Mouse (Mus musculus) forebrain, postnatal 0 days (tissue): ENCODE data around the gene Maob. TPM values are rescaled to one million over a fixed set of nuclear protein-coding genes. Genes with fewer than 3 reads are reported as not detected.

Source experiments
- ATAC-seq: fragments of 200-750 bp; cut with Nextera tagmentation; 2 replicates; pipeline ENCODE4 v1.8.0; 2017; ENCODE audit warnings: mild to moderate bottlenecking, moderate library complexity
- DNase-seq: peaks from one replicate; pipeline ENCODE4 v3.0.0-alpha.2; 2015
- H3K27ac ChIP-seq: fragments of 300-500 bp; sonication (generic); 2 replicates; pipeline ENCODE4 v1.5.1; 2014; ENCODE audit warnings: low read depth, mild to moderate bottlenecking, antibody characterized with exemption, low read length, moderate library complexity, mixed read lengths
- H3K27me3 ChIP-seq: fragments of 300-500 bp; sonication (generic); 2 replicates; pipeline ENCODE4 v1.6.1; 2014; ENCODE audit warnings: mild to moderate bottlenecking, low read length, mixed read lengths; ENCODE audit not compliant: insufficient read depth
- H3K36me3 ChIP-seq: fragments of 300-500 bp; sonication (generic); 2 replicates; pipeline ENCODE4 v1.6.1; 2014; ENCODE audit warnings: mild to moderate bottlenecking, moderate library complexity; ENCODE audit not compliant: insufficient read depth
- H3K4me1 ChIP-seq: fragments of 300-500 bp; sonication (generic); 2 replicates; pipeline ENCODE4 v1.6.1; 2014; ENCODE audit warnings: antibody characterized with exemption; ENCODE audit not compliant: insufficient read depth
- H3K4me2 ChIP-seq: fragments of 300-500 bp; sonication (generic); 2 replicates; pipeline ENCODE4 v1.6.1; 2014; ENCODE audit warnings: low read depth, mild to moderate bottlenecking, moderate library complexity
- H3K4me3 ChIP-seq: fragments of 300-500 bp; sonication (generic); 2 replicates; pipeline ENCODE4 v1.5.1; 2014; ENCODE audit warnings: low read depth, low read length, mixed read lengths
- H3K9ac ChIP-seq: fragments of 300-500 bp; sonication (generic); 2 replicates; pipeline ENCODE4 v1.6.1; 2014; ENCODE audit warnings: mild to moderate bottlenecking
- H3K9me3 ChIP-seq: fragments of 300-500 bp; sonication (generic); 2 replicates; pipeline ENCODE4 v1.6.1; 2016; ENCODE audit warnings: low read length
- CTCF ChIP-seq: sonication (generic); IDR thresholded peaks from 2 replicates; pipeline ENCODE4 v1.5.1; 2016; ENCODE audit warnings: antibody characterized with exemption, control low read depth, low read depth
- WGBS: fragments of 180-500 bp; shearing (Covaris S2); extraction: QIAGEN DNeasy Blood & Tissue Kit; methylation state at CpG from one replicate; pipeline ENCODE4 v1.1.7; 2014; 5-methylcytosine and 5-hydroxymethylcytosine counted together
- polyA plus RNA-seq: library from polyadenylated mRNA; unstranded; fragments of >200 nt; fragmentation: Nextera tagmentation; extraction: Ambion mirVana; gene quantifications from 2 replicates; pipeline ENCODE4 v1.2.1, GENCODE M21; 2015
- total RNA-seq: library from RNA; depleted of rRNA; stranded (reverse); fragments of >200 nt; gene quantifications from 2 replicates; pipeline ENCODE4 v1.2.3, GENCODE M21; 2014; rRNA removed

Maob gene
- total RNA-seq, result 2.4 and 2.5 TPM in 2 replicates
- 5.1 and 6.0 TPM in 2 replicates for polyA plus RNA-seq

GRCm38 (mm10) chrX:16817261-16817769 lies at the start of gene Maob:
Gene Maob, minus strand, starts transcription at chrX:16817366.
- DNase-seq, result peak; percentile 2
- H3K27ac ChIP-seq, result no peak within 1 kb of the TSS
- peak within 1 kb of the TSS; percentile 26 for H3K4me3 ChIP-seq
- no peaks in the 10 kb centered on the region for H3K4me1 ChIP-seq
- no peaks in the 10 kb centered on the region for H3K36me3 ChIP-seq
- peak within 1 kb of the TSS; percentile 18; the same call in 1 of the 2 replicates for H3K9ac ChIP-seq
- TF ChIP-seq CTCF, result no peak
- peak within 1 kb of the TSS; percentile 48 for H3K4me2 ChIP-seq
- ATAC-seq, result peak; percentile 29; the same call in 1 of the 2 replicates
- H3K9me3 ChIP-seq, result no peaks in the 10 kb centered on the region
- no peaks in the 10 kb centered on the region for H3K27me3 ChIP-seq
- WGBS, result 21% methylated on average over 18 of the region's 18 CpGs

- Histone ChIP-seq H3K4me2 (no peak overlapping the region), H3K9me3 (no peaks in the 10 kb centered on the region), H3K36me3 (no peaks in the 10 kb centered on the region), H3K9ac (no peak overlapping the region), H3K4me3 (no peak overlapping the region), H3K27me3 (no peaks in the 10 kb centered on the region), H3K27ac (no peak overlapping the region), H3K4me1 (no peaks in the 10 kb centered on the region)
- peak; percentile 31 for TF ChIP-seq CTCF
- DNase-seq (no peak), ATAC-seq (no peak)
Measured at GRCm38 (mm10) chrX:16860244-16860643, 43.1 kb upstream of the Maob start.

GRCm38 (mm10) chrX:16846034-16846433 lies 28.9 kb upstream of the Maob start:
- no peak for ATAC-seq
- no peak for DNase-seq
- Histone ChIP-seq H3K36me3 (no peaks in the 10 kb centered on the region), H3K4me2 (no peak overlapping the region), H3K27me3 (no peaks in the 10 kb centered on the region), H3K27ac (no peak overlapping the region), H3K9ac (no peak overlapping the region), H3K9me3 (no peaks in the 10 kb centered on the region), H3K4me1 (no peaks in the 10 kb centered on the region), H3K4me3 (no peak overlapping the region)
- WGBS, result 92% methylated on average over 2 of the region's 2 CpGs
- no peak for TF ChIP-seq CTCF

GRCm38 (mm10) chrX:16841443-16841842 lies 24.3 kb upstream of the Maob start:
- H3K27ac ChIP-seq, result no peak overlapping the region
- no peaks in the 10 kb centered on the region for H3K9me3 ChIP-seq
- no peaks in the 10 kb centered on the region for H3K36me3 ChIP-seq
- H3K4me1 ChIP-seq, result no peaks in the 10 kb centered on the region
- no peak overlapping the region for H3K4me2 ChIP-seq
- no peaks in the 10 kb centered on the region for H3K27me3 ChIP-seq
- no peak overlapping the region for H3K4me3 ChIP-seq
- no peak for TF ChIP-seq CTCF
- ATAC-seq (no peak), DNase-seq (no peak)
- 86% methylated on average over 2 of the region's 2 CpGs for WGBS
- no peak overlapping the region for H3K9ac ChIP-seq

GRCm38 (mm10) chrX:16837293-16837692 lies 20.1 kb upstream of the Maob start:
- WGBS, result 92% methylated on average over 1 of the region's 1 CpGs
- ATAC-seq (no peak), DNase-seq (no peak)
- Histone ChIP-seq H3K9ac (no peak overlapping the region), H3K4me3 (no peak overlapping the region), H3K27me3 (no peaks in the 10 kb centered on the region), H3K36me3 (no peaks in the 10 kb centered on the region), H3K4me2 (no peak overlapping the region), H3K27ac (no peak overlapping the region), H3K4me1 (no peaks in the 10 kb centered on the region), H3K9me3 (no peaks in the 10 kb centered on the region)
- TF ChIP-seq CTCF, result no peak

- no peak overlapping the region for H3K4me3 ChIP-seq
- H3K4me2 ChIP-seq, result no peak overlapping the region
- H3K27ac ChIP-seq, result no peak overlapping the region
- H3K36me3 ChIP-seq, result no peaks in the 10 kb centered on the region
- DNase-seq, result no peak
- no peaks in the 10 kb centered on the region for H3K4me1 ChIP-seq
- H3K27me3 ChIP-seq, result no peaks in the 10 kb centered on the region
- no peak for TF ChIP-seq CTCF
- H3K9ac ChIP-seq, result no peak overlapping the region
- no peaks in the 10 kb centered on the region for H3K9me3 ChIP-seq
- no peak for ATAC-seq
Measured at GRCm38 (mm10) chrX:16836488-16837082, 19.4 kb upstream of the Maob start.

GRCm38 (mm10) chrX:16826028-16826427 lies 8.9 kb upstream of the Maob start:
- Histone ChIP-seq H3K9ac (no peak overlapping the region), H3K4me2 (no peak overlapping the region), H3K36me3 (no peaks in the 10 kb centered on the region), H3K27me3 (no peaks in the 10 kb centered on the region), H3K27ac (no peak overlapping the region), H3K4me3 (no peak overlapping the region), H3K4me1 (no peaks in the 10 kb centered on the region), H3K9me3 (no peaks in the 10 kb centered on the region)
- ATAC-seq (no peak), DNase-seq (no peak)
- 84% methylated on average over 1 of the region's 1 CpGs for WGBS
- TF ChIP-seq CTCF, result no peak
